Mouse (Mus musculus): ENCODE results near the gene Cables2.

The Cables2 gene

DNA sequence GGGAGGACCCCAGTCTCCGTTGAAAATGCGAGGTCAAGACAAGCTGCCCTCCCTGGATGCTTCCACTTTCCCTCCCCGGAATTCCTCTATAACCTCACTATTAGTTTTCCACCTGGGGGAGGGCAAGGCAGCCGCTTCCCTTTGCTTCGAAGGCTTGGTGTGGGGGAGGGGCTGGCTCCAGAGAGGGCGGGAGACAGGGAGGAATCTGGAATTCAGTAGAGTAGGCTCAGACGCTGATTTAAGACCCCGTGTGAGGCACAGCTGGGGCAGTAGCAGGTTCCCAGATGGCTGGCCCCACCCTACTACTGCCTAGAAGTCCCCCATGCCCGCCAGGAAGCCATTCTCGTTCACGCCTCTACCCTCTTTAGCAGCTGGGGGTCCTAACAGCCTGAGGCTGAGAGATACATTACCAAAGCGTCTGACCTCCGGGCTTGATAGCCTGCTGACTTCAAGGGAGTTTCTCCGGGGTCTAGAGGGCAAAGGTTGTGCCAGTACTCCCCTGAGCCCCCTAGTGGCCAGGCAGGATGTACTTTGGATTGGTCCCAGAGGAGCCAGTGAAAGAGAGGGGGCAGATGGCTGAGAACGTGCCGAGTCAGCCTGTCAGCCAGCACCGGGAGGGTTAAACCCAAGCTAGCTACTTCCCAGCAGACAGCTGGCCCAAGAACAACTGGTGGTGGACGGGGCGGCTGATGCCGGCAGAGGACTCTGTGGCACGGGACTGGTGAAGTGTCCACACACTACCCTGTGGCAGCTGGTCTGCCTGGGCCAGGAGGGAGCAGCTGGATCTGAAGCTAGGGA lies 45.8 kb downstream of the Cables2 start:
- DNase-seq (ENCODE audit: inconsistent age in 2 of 2, low spot score in 1 of 2) = peak; percentile 77 to 91

GRCm38 (mm10) chr2:180225762-180226378 lies 47.4 kb downstream of the Cables2 start, which contains the start of gene Lama5:
Gene Lama5, minus strand, starts transcription at chr2:180225859.
- DNase-seq (ENCODE audit: inconsistent age in 2 of 2, low spot score in 1 of 2) = peak; percentile 87 to 92

DNA sequence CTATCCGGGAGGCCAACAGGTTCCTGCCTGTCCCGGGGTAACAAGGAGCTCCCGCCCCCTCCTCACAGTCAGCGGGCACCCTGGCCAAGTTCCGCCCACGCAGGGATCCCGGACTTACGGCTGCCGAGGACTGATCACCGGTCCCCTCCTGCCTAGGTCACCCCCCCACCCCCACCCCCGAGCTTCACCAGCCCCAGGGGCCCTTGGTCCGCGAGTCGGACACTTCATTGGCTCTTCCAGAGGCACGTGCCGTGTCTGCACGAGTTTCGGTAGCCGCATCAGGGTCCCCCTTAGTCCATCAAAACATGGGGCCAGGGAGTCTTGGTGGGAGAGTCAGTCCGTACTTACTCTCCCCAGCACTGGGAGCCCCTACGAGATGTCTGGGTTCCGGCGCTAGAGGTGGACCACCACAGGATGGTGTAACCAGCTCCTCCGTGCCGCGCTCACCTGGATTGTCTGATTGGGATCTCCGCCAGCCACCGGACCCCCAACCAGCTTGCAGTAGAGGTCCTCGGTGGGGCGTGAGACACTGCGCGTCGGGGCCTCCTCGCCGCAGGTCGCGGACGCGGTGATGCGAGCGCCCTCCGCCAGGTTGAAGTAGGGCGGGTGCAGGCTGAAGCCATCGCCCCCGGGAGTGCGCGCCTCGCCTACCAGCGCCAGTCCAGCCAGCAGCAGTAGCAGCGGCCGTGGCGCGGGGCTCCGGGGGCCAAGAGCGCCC lies 48.1 kb downstream of the Cables2 start:
- DNase-seq (ENCODE audit: inconsistent age in 2 of 2, low spot score in 1 of 2) = peak; percentile 70 to 77

GRCm38 (mm10) chr2:180224647-180225043 lies 48.7 kb downstream of the Cables2 start:
- DNase-seq (ENCODE audit: inconsistent age in 2 of 2, low spot score in 1 of 2) = no peak

DNA sequence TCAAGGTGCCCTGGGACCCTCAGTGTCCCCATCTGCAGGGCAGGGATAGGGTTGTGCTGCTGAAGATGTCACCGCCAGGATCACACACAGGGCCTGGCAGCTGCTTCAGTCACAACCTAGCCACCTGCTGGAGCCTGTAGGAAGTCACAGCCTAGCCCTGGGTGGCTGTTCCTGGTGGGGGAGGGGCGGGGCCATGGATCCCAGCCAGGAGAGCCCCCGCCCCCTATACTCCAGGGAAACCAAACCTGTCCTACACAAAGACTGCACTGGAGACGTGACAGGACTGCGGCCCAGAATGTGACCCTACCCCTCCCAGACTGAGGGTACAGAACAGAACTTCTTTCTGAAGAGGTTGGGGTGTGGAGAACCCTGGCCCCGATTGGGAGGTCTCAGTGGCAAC lies 51.0 kb downstream of the Cables2 start:
- no peak for DNase-seq (ENCODE audit: inconsistent age in 2 of 2, low spot score in 1 of 2)

GRCm38 (mm10) chr2:180221051-180221450 lies 52.2 kb downstream of the Cables2 start:
- no peak for DNase-seq (ENCODE audit: inconsistent age in 2 of 2, low spot score in 1 of 2)

- DNase-seq (ENCODE audit: inconsistent age in 2 of 2, low spot score in 1 of 2) = no peak
Measured at GRCm38 (mm10) chr2:180220165-180220564, 53.1 kb downstream of the Cables2 start.

- no peak for DNase-seq (ENCODE audit: inconsistent age in 2 of 2, low spot score in 1 of 2)
Measured at GRCm38 (mm10) chr2:180219145-180219943, 54.0 kb downstream of the Cables2 start.

DNA sequence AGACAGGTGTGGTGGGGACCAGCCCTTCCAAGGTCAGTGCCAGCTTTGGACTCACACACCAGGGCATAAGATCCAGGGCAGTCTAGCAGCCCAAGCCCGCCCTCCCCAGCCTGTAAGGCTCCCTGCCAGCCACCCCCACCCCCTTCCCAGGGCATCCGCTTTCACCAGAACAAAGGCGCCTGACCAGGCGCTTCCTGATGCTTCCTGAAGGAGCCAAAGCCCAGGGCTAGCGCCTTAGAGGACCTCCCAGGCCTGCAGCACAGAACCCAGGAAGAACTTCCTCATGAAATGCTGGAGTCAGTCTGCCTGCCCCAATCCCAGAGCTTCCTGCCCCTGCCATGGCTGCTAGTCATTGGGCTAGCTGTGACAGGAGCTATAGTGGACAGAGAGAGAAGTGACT lies 54.6 kb downstream of the Cables2 start:
- no peak for DNase-seq (ENCODE audit: inconsistent age in 2 of 2, low spot score in 1 of 2)

- peak in 1 of 2 experiments; percentile 61 for DNase-seq (ENCODE audit: inconsistent age in 2 of 2, low spot score in 1 of 2)
Measured at GRCm38 (mm10) chr2:180218241-180218640, 55.1 kb downstream of the Cables2 start.

- peak; percentile 81 to 91 for DNase-seq (ENCODE audit: inconsistent age in 2 of 2, low spot score in 1 of 2)
Measured at GRCm38 (mm10) chr2:180217587-180217986, 55.7 kb downstream of the Cables2 start.

DNA sequence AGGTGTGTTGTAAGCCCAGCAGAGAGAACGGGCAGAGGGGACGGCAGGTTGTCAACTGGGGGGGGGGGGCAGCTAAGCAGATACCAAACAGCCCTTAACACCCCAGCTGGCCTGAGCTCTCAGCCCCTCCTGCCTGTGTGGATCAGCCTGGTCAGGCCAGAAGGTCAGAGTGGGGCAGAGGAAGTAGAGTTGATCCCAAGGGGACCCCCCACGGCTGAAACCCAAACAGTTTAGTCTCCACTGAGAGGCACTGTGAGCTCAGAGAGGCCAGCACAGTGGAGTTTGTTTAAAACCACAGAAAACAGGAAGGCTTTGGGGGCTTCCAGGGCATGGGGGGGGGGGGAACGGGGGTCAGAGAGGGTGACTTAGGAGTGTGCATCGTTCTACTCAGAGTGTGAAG lies 56.4 kb downstream of the Cables2 start:
- no peak for DNase-seq (ENCODE audit: inconsistent age in 2 of 2, low spot score in 1 of 2)

GRCm38 (mm10) chr2:180215951-180216350 lies 57.3 kb downstream of the Cables2 start:
- DNase-seq (ENCODE audit: inconsistent age in 2 of 2, low spot score in 1 of 2) = peak; percentile 91 to 93

DNA sequence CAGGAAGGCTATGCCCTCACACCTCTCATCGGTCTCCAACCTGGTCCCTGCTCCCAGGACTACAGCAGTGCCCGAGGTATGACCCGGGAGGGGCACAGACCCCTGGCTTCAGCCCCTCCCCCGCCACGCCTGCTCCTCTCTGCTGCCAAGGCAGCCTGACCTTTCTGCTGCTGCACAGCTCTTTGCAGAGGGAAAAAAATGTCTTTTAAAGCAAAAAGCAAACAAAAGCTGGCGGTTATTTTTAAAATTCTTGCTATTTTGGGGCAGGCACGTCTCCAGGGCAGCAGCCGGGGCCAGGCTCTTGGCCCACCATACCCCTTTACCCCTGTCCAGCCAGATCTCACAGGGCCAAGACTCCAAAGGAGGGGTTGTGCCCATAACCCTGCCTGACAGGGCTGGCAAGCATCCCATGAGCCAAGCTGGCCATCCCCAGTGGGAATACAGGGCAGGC lies 58.3 kb downstream of the Cables2 start:
- DNase-seq (ENCODE audit: inconsistent age in 2 of 2, low spot score in 1 of 2) = peak; percentile 74 to 85

DNA sequence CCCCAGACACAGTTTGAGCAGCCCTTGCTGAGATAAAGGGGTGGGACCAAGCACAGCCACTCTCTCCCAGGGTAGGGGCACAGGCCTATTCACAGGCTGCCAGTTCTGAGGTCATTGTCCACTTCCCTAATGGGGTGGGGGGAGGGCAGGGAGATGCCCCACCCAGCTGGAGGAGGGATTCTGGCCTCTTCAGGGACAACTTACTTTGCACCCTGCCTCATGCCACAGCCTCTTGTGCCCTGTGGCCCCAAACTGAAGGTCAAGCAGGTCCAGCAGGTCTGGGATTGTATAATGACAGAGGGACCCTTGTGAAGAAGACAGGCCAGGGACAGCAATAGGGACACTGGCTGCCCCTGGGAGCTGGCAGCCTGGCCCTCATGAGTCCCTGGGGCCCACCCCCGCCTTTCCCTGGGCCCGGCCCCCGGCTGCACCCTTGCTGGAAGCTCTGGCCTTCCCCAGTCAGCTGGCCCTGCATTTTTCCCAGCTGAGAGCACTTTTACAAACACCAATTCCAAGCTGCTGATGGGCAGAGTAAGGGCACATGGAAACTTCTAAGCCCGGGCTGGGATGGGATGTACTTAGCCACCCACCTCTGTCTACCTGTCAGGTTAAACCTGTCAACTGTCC lies 58.8 kb downstream of the Cables2 start:
- peak in 1 of 2 experiments; percentile 76 for DNase-seq (ENCODE audit: inconsistent age in 2 of 2, low spot score in 1 of 2)

DNA sequence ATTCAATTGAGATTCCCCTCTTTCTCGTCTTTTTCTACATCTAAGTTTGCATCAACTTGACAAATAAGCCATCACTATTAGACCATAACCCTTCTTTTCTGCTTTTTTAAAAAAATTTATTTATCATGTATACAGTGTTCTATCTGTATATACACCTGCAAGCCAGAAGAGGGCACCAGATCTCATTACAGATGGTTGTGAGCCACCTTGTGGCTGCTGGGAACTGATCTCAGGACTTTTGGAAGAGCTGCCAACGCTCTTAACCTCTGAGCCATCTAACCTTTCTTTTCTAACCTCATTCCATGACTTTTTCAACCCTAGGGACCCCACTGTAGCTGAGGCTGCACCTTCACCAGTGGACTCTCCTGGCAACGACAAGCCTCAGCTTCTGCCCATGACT lies 61.0 kb downstream of the Cables2 start:
- no peak for DNase-seq (ENCODE audit: inconsistent age in 2 of 2, low spot score in 1 of 2)

DNA sequence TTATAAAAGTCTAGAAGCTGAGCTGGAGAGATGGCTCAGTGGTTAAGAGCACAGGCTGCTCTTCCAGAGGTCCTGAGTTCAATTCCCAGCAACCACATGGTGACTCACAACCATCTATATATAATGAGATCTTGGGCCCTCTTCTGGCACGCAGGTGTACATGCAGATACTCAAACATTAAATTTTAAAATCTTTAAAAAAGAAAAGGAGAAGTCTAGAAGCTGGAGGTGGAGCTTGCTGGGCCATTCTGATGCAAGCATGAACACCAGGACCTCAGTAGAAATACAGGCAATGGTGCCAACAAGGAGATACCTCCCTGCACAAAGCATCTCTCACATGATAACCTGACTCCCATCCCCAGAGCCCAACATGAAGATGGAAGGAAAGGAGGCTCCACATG lies 64.3 kb downstream of the Cables2 start:
- no peak for DNase-seq (ENCODE audit: inconsistent age in 2 of 2, low spot score in 1 of 2)

Data from adrenal gland, adult (tissue).